Mouse (Mus musculus) midbrain, embryonic 10.5 days (tissue): ENCODE measurements at regions not wholly inside any gene's neighbourhood (a gene's known extent, or its start where the extent isn't known, plus 50 kb on each side); places are given as distances from the start of the nearest gene placed in this dataset.

ENCODE experiments used
- DNase-seq: peaks from one replicate; pipeline ENCODE4 v3.0.0-alpha.2; 2017; ENCODE audit warnings: low spot score
- H3K27ac ChIP-seq: fragments of 300-500 bp; sonication (generic); replicated peaks from 2 replicates; pipeline ENCODE4 v1.5.1; 2016; ENCODE audit warnings: mild to moderate bottlenecking
- H3K27me3 ChIP-seq: fragments of 300-500 bp; sonication (generic); 2 replicates; pipeline ENCODE4 v1.6.1; 2016; ENCODE audit warnings: low read depth, mild to moderate bottlenecking; ENCODE audit not compliant: poor library complexity, severe bottlenecking
- H3K36me3 ChIP-seq: fragments of 300-500 bp; sonication (generic); 2 replicates; pipeline ENCODE4 v1.6.1; 2016; ENCODE audit warnings: mild to moderate bottlenecking, moderate library complexity
- H3K4me1 ChIP-seq: fragments of 300-500 bp; sonication (generic); 2 replicates; pipeline ENCODE4 v1.6.1; 2016
- H3K4me3 ChIP-seq: fragments of 300-500 bp; sonication (generic); 2 replicates; pipeline ENCODE4 v1.5.1; 2016; ENCODE audit warnings: mild to moderate bottlenecking, moderate library complexity
- H3K9me3 ChIP-seq: fragments of 300-500 bp; sonication (generic); replicated peaks from 2 replicates; pipeline ENCODE4 v1.6.1; 2016; ENCODE audit warnings: mild to moderate bottlenecking
- WGBS: fragments of 180-500 bp; shearing (Covaris S2); methylation state at CpG from one replicate; pipeline ENCODE4 v1.1.7; 2016; 5-methylcytosine and 5-hydroxymethylcytosine counted together

DNA sequence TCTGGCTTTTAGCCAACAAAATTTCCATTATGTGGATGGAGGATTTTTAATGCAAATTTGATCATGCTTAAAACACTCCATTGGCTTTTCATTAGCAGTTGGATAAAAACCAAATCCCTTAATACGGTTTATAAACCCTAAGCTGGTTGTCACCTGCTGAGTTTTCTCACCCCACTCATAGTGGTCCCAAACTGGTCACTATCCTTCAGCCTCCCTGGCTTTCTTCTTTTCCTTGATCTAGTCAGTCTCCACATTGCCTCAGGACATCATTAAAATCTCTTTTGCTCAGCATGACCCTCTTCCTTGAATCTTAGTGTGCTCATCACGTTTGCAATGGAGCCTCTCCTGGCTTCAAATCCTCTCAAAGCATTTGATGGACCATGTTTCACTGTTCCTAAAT lies 340.9 kb upstream of the Cntn3 start:
- Histone ChIP-seq H3K27ac (no peak overlapping the region), H3K9me3 (no peaks in the 10 kb centered on the region), H3K4me1 (no peaks in the 10 kb centered on the region), H3K36me3 (no peaks in the 10 kb centered on the region), H3K27me3 (no peaks in the 10 kb centered on the region), H3K4me3 (no peak overlapping the region)
- DNase-seq, result no peak
- WGBS, result 44% methylated on average over 2 of the region's 2 CpGs

DNA sequence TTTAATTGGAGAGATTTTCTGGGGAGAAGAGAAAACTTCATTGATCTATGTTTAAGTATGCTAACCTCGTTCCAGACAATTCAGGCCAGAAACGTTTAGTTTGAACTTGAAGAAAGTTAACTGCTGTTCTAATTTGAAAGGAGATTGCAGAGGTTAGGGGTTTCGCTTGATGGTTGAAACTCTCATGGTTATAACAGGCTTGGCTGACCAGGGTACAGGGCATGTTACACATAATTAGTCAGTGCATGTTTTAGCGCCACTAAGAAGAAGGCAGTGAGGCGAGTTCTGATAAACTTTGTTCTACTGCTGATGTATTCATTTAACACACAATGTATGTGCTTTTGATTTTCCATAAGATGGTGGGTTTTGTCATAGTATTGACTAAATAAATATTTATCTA lies 331.1 kb upstream of the Cntn3 start:
- H3K27me3 ChIP-seq, result peaks cover 11% of the 10 kb centered on the region; the same call in 1 of the 2 replicates
- no peak for DNase-seq
- H3K36me3 ChIP-seq, result no peaks in the 10 kb centered on the region
- H3K27ac ChIP-seq, result no peak overlapping the region
- WGBS, result 44% methylated on average over 5 of the region's 5 CpGs
- H3K4me3 ChIP-seq, result no peak overlapping the region
- no peaks in the 10 kb centered on the region for H3K9me3 ChIP-seq
- H3K4me1 ChIP-seq, result peaks cover 12% of the 10 kb centered on the region; the same call in 1 of the 2 replicates

DNA sequence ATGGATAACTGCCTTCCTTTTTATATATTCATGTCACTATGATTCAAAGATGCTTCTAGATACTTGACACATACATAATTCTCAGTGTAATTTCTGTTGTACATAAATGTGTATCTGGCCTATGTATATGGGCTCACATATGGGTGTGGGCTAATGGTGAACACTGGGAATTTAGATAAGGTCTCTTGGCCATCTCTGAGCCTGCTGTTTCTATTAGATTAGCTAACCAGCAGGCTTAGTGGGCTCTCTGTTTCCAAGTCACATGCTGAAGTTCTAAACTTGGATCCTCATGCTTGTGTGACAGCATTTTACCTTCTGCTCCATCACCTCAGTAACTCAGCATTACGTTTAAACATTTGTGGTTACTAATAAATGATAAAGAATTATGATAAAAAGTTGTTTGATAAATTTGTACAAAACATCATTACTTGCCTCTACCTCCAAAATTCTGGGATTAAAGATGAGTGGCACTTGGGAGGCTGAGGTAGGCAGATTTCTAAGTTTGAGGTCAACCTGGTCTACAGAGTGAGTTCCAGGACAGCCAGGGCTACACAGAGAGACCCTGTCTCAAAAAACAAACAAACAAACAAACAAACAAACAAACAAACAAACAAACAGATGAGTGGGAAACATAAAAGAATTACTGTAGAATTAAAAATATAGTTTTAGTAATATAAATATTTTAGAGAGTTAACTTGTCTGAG lies 327.7 kb upstream of the Cntn3 start:
- Histone ChIP-seq H3K4me3 (no peak overlapping the region), H3K4me1 (peaks cover 12% of the 10 kb centered on the region; the same call in 1 of the 2 replicates), H3K27me3 (no peaks in the 10 kb centered on the region), H3K9me3 (no peaks in the 10 kb centered on the region), H3K36me3 (no peaks in the 10 kb centered on the region), H3K27ac (no peak overlapping the region)
- DNase-seq, result no peak
- WGBS, result 64% methylated on average over 1 of the region's 1 CpGs

DNA sequence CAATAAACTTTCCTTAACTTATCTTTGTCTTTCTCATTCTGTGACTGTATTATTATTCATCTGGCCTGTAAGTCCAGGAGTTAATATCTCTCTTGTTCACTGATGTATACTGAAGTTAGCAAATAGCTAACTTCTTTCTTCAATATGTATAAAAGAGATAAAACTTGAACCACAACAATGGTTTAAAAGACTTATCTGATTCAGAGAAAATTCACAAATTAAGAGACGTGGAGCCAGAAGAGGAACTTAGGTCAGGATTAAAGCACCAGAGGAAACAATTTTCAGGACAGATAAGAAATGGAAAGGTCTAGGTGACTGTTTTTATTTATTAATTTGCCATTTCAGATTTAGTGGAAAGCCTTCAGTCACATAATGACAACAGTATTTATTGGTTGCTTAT lies 295.5 kb upstream of the Cntn3 start:
- WGBS, result 82% methylated on average over 1 of the region's 1 CpGs
- no peak overlapping the region for H3K4me3 ChIP-seq
- H3K4me1 ChIP-seq, result no peaks in the 10 kb centered on the region

DNA sequence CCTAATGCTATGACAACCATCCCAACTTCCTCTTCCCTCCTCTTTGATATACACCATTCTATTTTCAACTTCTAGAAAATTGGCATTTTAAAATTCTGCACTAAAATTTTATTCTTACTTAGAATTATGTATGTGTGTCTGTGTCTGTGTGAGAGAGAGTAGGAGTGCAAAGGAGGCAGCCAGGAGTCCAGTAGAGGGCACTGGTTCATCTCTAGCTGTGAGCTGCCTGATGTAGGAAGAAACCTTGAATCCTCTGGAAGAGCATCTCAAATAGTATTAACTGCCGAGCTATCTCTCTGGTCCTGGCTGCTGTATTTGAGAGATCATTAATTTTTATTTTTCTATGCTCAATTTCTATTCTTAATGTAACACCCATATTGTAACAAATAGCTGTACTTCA lies 271.6 kb upstream of the Cntn3 start:
- Histone ChIP-seq H3K27ac (no peak overlapping the region), H3K9me3 (no peaks in the 10 kb centered on the region), H3K27me3 (no peaks in the 10 kb centered on the region), H3K4me3 (no peak overlapping the region), H3K4me1 (no peaks in the 10 kb centered on the region), H3K36me3 (no peaks in the 10 kb centered on the region)
- no peak for DNase-seq
- 36% methylated on average over 1 of the region's 1 CpGs for WGBS

More for the DNA sequence above, 295.5 kb upstream of the Cntn3 start:
- H3K36me3 ChIP-seq, result no peaks in the 10 kb centered on the region
- DNase-seq, result no peak
- H3K9me3 ChIP-seq, result no peaks in the 10 kb centered on the region
- H3K27ac ChIP-seq, result no peak overlapping the region
- H3K27me3 ChIP-seq, result no peaks in the 10 kb centered on the region

DNA sequence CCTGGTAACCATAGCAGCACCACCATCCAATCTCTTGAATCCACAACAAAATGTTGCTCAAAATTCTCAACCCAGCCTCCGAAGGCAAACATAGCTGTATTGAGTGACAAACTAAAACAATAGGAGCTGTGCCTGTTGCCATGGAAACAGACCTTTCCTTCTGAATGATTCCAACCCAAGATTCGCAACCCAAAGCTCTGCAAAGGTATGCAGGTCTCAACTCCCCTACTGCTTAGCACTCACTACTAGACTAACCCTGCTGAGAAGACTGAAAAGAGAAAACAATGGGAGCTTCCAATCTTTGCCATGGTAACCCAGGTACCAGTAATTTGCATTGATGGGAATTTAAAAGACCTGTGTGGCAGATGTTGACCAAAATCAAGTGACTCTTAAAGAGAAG lies 260.2 kb upstream of the Cntn3 start:
- Histone ChIP-seq H3K36me3 (no peaks in the 10 kb centered on the region), H3K27me3 (no peaks in the 10 kb centered on the region), H3K4me1 (peaks cover 9% of the 10 kb centered on the region), H3K4me3 (no peak overlapping the region), H3K27ac (no peak overlapping the region), H3K9me3 (peaks cover 8% of the 10 kb centered on the region; the same call in 1 of the 2 replicates)
- peak; percentile 31 for DNase-seq
- WGBS, result 10% methylated on average over 2 of the region's 2 CpGs
